Mouse (Mus musculus): ENCODE measurements at regions not wholly inside any gene's neighbourhood (a gene's known extent, or its start where the extent isn't known, plus 50 kb on each side); places are given as distances from the start of the nearest gene placed in this dataset.

DNA sequence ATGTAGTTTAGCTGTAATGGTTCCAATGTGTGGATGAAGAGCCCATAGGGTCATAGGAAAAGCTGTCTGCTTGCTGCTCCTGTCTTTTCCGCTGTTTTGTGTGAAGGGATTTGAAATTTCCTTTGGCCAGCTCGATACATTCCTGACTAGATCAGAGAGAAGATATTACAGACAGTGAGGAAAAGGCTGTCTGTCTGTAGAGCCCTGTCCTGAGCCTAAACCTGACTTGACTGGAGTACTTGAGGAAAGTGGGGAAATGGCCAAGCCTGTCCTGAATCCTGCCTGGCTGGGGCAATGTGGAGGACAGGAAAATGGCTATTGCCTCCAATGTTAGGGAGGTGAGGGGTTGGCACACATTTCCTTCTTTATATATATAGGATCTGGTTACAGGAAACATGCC lies 601.0 kb upstream of the Nrp1 start:
- no peak for TF ChIP-seq POLR2A (IDR thresholded peaks at IDR 0.05; ENCODE audit: low read depth, low read length)
- TF ChIP-seq CTCF (IDR thresholded peaks at IDR 0.05; ENCODE audit: extremely low read depth, insufficient read depth, insufficient read length, insufficient replicate concordance): no peak
